Mouse (Mus musculus) forebrain, embryonic 11.5 days (tissue): Measurements from ENCODE around the gene Gm10273. TPM values are rescaled to one million over a fixed set of nuclear protein-coding genes. Genes with fewer than 3 reads are reported as not detected.

ENCODE experiments used
- ATAC-seq: fragments of 200-750 bp; cut with Nextera tagmentation; replicated peaks from 2 replicates; pipeline ENCODE4 v1.8.0; 2017; ENCODE audit warnings: moderate TSS enrichment; ENCODE audit not compliant: low FRiP score
- DNase-seq: peaks from one replicate; pipeline ENCODE4 v3.0.0-alpha.2; 2017; ENCODE audit warnings: low spot score
- H3K27ac ChIP-seq: fragments of 300-500 bp; sonication (generic); 2 replicates; pipeline ENCODE4 v1.5.1; 2014; ENCODE audit warnings: low read depth, low read length
- H3K27me3 ChIP-seq: fragments of 300-500 bp; sonication (generic); 2 replicates; pipeline ENCODE4 v1.6.1; 2014; ENCODE audit warnings: mild to moderate bottlenecking, low read length, mixed read lengths; ENCODE audit not compliant: control insufficient read depth, insufficient read depth
- H3K36me3 ChIP-seq: fragments of 300-500 bp; sonication (generic); 2 replicates; pipeline ENCODE4 v1.6.1; 2014; ENCODE audit warnings: mild to moderate bottlenecking, low read length, moderate library complexity, mixed read lengths; ENCODE audit not compliant: control insufficient read depth, insufficient read depth
- H3K4me1 ChIP-seq: fragments of 300-500 bp; sonication (generic); replicated peaks from 2 replicates; pipeline ENCODE4 v1.6.1; 2014; ENCODE audit warnings: low read length, mixed read lengths; ENCODE audit not compliant: control insufficient read depth, insufficient read depth
- H3K4me2 ChIP-seq: fragments of 300-500 bp; sonication (generic); 2 replicates; pipeline ENCODE4 v1.6.1; 2014; ENCODE audit warnings: low read depth, mild to moderate bottlenecking, low read length, moderate library complexity, mixed read lengths; ENCODE audit not compliant: severe bottlenecking
- H3K4me3 ChIP-seq: fragments of 300-500 bp; sonication (generic); 2 replicates; pipeline ENCODE4 v1.5.1; 2014; ENCODE audit warnings: low read depth, low read length
- H3K9ac ChIP-seq: fragments of 300-500 bp; sonication (generic); 2 replicates; pipeline ENCODE4 v1.6.1; 2014; ENCODE audit warnings: low read length
- H3K9me3 ChIP-seq: fragments of 300-500 bp; sonication (generic); 2 replicates; pipeline ENCODE4 v1.6.1; 2016; ENCODE audit warnings: low read length, mixed read lengths; ENCODE audit not compliant: control insufficient read depth
- WGBS: fragments of 180-500 bp; shearing (Covaris S2); extraction: QIAGEN DNeasy Blood & Tissue Kit; methylation state at CpG from one replicate; pipeline ENCODE4 v1.1.7; 2014; 5-methylcytosine and 5-hydroxymethylcytosine counted together
- polyA plus RNA-seq: library from polyadenylated mRNA; unstranded; fragments of >200 nt; fragmentation: Nextera tagmentation; extraction: Ambion mirVana; gene quantifications from 2 replicates; pipeline ENCODE4 v1.2.1, GENCODE M21; 2014

Gene Gm10273
- polyA plus RNA-seq, 1 experiment from 2014 or later = 1.4 TPM

GRCm38 (mm10) chr10:59413711-59414110 is 18.3 kb downstream of the Gm10273 start:
- Histone ChIP-seq H3K36me3 (no peaks in the 10 kb centered on the region), H3K27ac (no peak overlapping the region), H3K4me1 (no peaks in the 10 kb centered on the region), H3K4me3 (no peak overlapping the region), H3K27me3 (no peaks in the 10 kb centered on the region), H3K9me3 (no peaks in the 10 kb centered on the region; the same call in 1 of the 2 replicates), H3K4me2 (no peak overlapping the region), H3K9ac (no peak overlapping the region)
- ATAC-seq (no peak), DNase-seq (no peak)
- 88% methylated on average over 4 of the region's 4 CpGs for WGBS

DNA sequence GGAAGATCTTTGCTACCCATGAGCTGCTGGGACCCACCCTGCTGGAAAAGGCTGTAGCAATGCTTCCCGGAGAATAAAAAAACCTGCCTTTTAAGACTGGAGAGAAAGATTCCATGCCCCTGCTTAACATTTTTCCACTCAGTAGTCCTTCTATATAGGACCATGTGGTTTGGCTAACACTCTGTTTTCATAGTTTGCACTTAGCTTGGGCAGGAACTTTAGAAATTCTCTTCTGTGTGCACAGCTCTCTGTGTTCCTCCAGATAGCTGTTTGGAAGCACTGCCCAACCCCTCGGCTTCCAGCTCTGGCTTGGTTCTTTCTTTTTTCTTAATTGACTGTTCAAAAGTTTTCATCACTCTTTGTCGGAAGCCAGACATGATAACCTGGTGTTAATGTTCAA is 21.2 kb downstream of the Gm10273 start:
- no peaks in the 10 kb centered on the region for H3K4me1 ChIP-seq
- H3K27ac ChIP-seq = no peak overlapping the region
- DNase-seq (peak; percentile 15), ATAC-seq (no peak)
- H3K9me3 ChIP-seq = no peaks in the 10 kb centered on the region; the same call in 1 of the 2 replicates
- H3K4me3 ChIP-seq = no peak overlapping the region
- H3K27me3 ChIP-seq = no peaks in the 10 kb centered on the region
- no peak overlapping the region for H3K9ac ChIP-seq
- no peak overlapping the region for H3K4me2 ChIP-seq
- H3K36me3 ChIP-seq = no peaks in the 10 kb centered on the region
- 87% methylated on average over 3 of the region's 3 CpGs for WGBS

DNA sequence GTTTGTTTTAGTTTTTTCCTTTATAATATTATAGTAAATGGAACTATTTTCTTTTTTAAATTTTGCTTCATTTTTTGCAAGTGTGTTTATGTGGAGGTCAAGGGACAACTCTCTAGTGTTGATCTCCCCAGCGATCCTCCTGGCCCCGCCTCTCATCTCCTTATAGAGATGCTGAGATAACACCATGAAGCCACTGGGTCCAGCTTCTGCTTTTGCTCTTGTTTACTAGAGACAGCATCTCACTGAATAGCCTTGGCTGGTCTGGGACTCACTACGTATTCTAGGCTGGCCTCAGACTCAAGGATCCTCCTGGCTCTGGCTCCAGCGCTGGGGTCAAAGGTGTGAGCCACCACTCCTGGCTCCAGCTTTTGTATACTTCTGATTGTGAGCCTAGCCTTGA is 24.1 kb downstream of the Gm10273 start:
- Histone ChIP-seq H3K4me1 (no peaks in the 10 kb centered on the region), H3K36me3 (no peaks in the 10 kb centered on the region), H3K4me2 (no peak overlapping the region), H3K9ac (no peak overlapping the region), H3K4me3 (no peak overlapping the region), H3K9me3 (no peaks in the 10 kb centered on the region), H3K27ac (no peak overlapping the region), H3K27me3 (no peaks in the 10 kb centered on the region)
- WGBS = 86% methylated on average over 4 of the region's 4 CpGs
- no peak for ATAC-seq
- DNase-seq = no peak

DNA sequence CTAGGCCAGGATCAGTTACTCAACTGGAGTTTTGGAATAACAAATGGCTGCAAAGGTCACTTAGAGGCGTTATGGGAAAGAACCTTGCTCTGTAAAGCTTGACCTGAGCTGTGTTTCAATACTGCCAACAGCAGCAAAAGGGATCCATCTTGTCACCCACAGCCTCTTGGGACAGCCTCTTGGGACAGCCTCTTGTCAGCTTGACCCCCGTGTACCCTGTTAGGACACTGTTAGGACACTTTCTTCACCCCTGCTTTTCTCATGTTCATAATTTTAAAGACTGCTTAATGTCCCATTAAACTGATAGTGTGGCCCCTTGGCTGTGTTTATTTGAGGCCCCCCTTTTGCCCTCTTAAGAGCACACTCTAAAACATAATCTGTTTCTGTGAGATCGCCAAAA is 29.0 kb downstream of the Gm10273 start:
- peak; percentile 27 for DNase-seq
- Histone ChIP-seq H3K9me3 (no peaks in the 10 kb centered on the region), H3K36me3 (no peaks in the 10 kb centered on the region), H3K4me2 (no peak overlapping the region), H3K27me3 (no peaks in the 10 kb centered on the region), H3K4me3 (no peak overlapping the region), H3K27ac (no peak overlapping the region), H3K4me1 (no peaks in the 10 kb centered on the region), H3K9ac (no peak overlapping the region)
- ATAC-seq = no peak
- WGBS = 85% methylated on average over 3 of the region's 3 CpGs

GRCm38 (mm10) chr10:59425369-59425768 is 29.9 kb downstream of the Gm10273 start:
- Histone ChIP-seq H3K27me3 (no peaks in the 10 kb centered on the region), H3K27ac (no peak overlapping the region), H3K36me3 (no peaks in the 10 kb centered on the region), H3K4me1 (no peaks in the 10 kb centered on the region), H3K9ac (no peak overlapping the region), H3K4me2 (no peak overlapping the region), H3K9me3 (no peaks in the 10 kb centered on the region), H3K4me3 (no peak overlapping the region)
- 87% methylated on average over 7 of the region's 7 CpGs for WGBS
- DNase-seq (peak; percentile 18), ATAC-seq (no peak)

DNA sequence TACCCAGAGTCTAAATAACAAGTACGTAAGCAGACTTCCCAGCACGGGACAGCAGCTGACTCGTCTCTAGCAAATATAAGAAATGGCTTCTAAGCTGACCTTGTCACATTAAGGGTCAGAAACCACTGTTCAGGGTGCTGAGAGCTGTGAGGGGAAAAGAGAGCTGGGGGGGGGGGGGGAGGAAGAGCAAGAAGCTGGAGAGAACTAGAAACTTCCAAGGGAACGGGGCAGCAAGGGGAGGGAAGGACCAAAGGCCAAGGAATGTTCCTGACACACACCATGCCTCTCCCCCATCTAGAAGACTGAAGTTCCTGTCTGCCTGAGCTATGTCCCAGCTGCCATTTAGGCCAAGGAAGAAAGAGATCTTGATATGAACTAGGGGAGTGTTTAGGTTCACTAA is 30.9 kb downstream of the Gm10273 start:
- no peak overlapping the region for H3K27ac ChIP-seq
- ATAC-seq = no peak

DNA sequence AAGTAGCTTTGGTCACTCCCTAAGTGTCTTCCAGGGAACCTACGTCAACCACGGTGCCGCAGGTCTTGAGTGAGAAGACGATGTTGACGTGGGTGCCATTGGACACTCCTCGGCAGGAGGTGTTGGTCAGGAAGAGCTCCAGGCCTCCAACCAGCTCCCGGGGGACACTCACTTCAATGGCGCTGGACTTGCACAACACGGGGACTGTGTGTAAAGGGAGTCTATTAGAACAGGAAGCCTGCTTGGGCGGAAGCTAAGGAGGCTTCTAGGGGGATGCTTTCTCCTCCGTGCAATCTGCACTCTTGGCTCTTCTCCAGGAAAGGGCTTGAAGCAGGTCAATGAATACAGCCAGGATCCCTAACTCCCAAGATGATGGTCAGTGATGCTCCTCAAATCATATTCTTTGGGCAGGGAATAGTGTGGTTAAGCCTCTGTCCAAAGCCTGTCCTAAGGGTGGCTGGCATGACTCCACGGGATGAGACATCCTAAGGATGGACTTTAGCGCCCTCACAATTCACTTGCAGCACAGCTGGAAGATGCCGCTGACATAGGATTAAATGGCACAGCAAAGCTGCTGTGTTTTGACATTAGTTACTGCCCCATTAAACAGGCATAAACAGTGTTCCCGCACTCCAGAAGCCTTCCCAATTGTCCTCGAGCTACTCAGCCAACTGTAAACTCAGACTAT is 34.2 kb downstream of the Gm10273 start:
- H3K36me3 ChIP-seq = no peaks in the 10 kb centered on the region
- H3K9me3 ChIP-seq = no peaks in the 10 kb centered on the region
- WGBS = 85% methylated on average over 16 of the region's 16 CpGs
- no peaks in the 10 kb centered on the region for H3K27me3 ChIP-seq
- DNase-seq = peak; percentile 36
- H3K4me1 ChIP-seq = no peaks in the 10 kb centered on the region
- ATAC-seq = no peak
- no peak overlapping the region for H3K27ac ChIP-seq
- no peak overlapping the region for H3K4me2 ChIP-seq
- H3K4me3 ChIP-seq = no peak overlapping the region
- H3K9ac ChIP-seq = no peak overlapping the region

More for the DNA sequence above, 30.9 kb downstream of the Gm10273 start:
- no peak overlapping the region for H3K9ac ChIP-seq
- H3K27me3 ChIP-seq = no peaks in the 10 kb centered on the region
- H3K4me1 ChIP-seq = no peaks in the 10 kb centered on the region
- 88% methylated on average over 4 of the region's 4 CpGs for WGBS
- DNase-seq = peak; percentile 33
- H3K9me3 ChIP-seq = no peaks in the 10 kb centered on the region
- no peak overlapping the region for H3K4me3 ChIP-seq
- H3K36me3 ChIP-seq = no peaks in the 10 kb centered on the region
- no peak overlapping the region for H3K4me2 ChIP-seq

GRCm38 (mm10) chr10:59430701-59431218 is 35.3 kb downstream of the Gm10273 start:
- H3K27me3 ChIP-seq = no peaks in the 10 kb centered on the region
- 82% methylated on average over 6 of the region's 6 CpGs for WGBS
- ATAC-seq (no peak), DNase-seq (no peak)
- H3K9me3 ChIP-seq = no peaks in the 10 kb centered on the region
- no peak overlapping the region for H3K4me2 ChIP-seq
- H3K36me3 ChIP-seq = no peaks in the 10 kb centered on the region
- H3K27ac ChIP-seq = no peak overlapping the region
- no peaks in the 10 kb centered on the region for H3K4me1 ChIP-seq
- no peak overlapping the region for H3K9ac ChIP-seq
- no peak overlapping the region for H3K4me3 ChIP-seq

- Histone ChIP-seq H3K36me3 (no peaks in the 10 kb centered on the region), H3K9ac (no peak overlapping the region), H3K4me2 (no peak overlapping the region), H3K4me3 (no peak overlapping the region), H3K27me3 (no peaks in the 10 kb centered on the region), H3K27ac (no peak overlapping the region), H3K4me1 (no peaks in the 10 kb centered on the region), H3K9me3 (no peaks in the 10 kb centered on the region)
- no peak for ATAC-seq
- 96% methylated on average over 18 of the region's 18 CpGs for WGBS
- peak; percentile 41 for DNase-seq
These were observed 40.3 kb downstream of the Gm10273 start for GRCm38 (mm10) chr10:59435746-59436145.
